Comparison of ENCODE assay signal across 16 mouse cellular contexts in genomic region chr5:132908220-132908619, GRCm38 (mm10).
"Had no signal": no experiment of that assay in that cellular context is flagged by ENCODE, and none has a peak within 500 bp of the region (broad histone marks: within the 10 kb centered on the region; RNA-seq: fewer than 3 reads in every experiment).

No protein-coding gene starts in this region.

- H3K4me2 ChIP-seq: limb, embryonic 12.5 days; limb, embryonic 15.5 days; liver, embryonic 11.5 days; lung, embryonic 14.5 days; midbrain, embryonic 13.5 days had no signal

- H3K9ac ChIP-seq: limb, embryonic 12.5 days; limb, embryonic 15.5 days; liver, embryonic 14.5 days; liver, postnatal 0 days; lung, embryonic 14.5 days; midbrain, embryonic 13.5 days had no signal

- H3K36me3 ChIP-seq: limb, embryonic 12.5 days; limb, embryonic 15.5 days; midbrain, embryonic 13.5 days had no signal

- H3K27ac ChIP-seq: kidney, postnatal 0 days; layer of hippocampus, adult 2 months; limb, embryonic 12.5 days; limb, embryonic 15.5 days; liver, embryonic 14.5 days; macrophage; midbrain, embryonic 13.5 days had no signal

- H3K4me1 ChIP-seq: limb, embryonic 12.5 days; limb, embryonic 15.5 days had no signal

- H3K9me3 ChIP-seq: limb, embryonic 12.5 days; limb, embryonic 15.5 days; midbrain, embryonic 13.5 days had no signal

- DNase-seq: kidney, postnatal 25 days; layer of hippocampus, adult 9-11 months; liver, postnatal 0 days; lung, embryonic 14.5 days; thymus, adult 18-20 months; thymus, postnatal 4 days had no signal

- H3K27me3 ChIP-seq: limb, embryonic 12.5 days; limb, embryonic 15.5 days; midbrain, embryonic 13.5 days had no signal

- ATAC-seq: liver, postnatal 0 days; lung, postnatal 0 days; midbrain, embryonic 13.5 days; midbrain, embryonic 16.5 days had no signal

- H3K4me3 ChIP-seq: layer of hippocampus, adult 2 months; limb, embryonic 12.5 days; limb, embryonic 15.5 days; midbrain, embryonic 13.5 days had no signal
